Comparison of ENCODE assay signal across 9 mouse cellular contexts in the genomic region with DNA sequence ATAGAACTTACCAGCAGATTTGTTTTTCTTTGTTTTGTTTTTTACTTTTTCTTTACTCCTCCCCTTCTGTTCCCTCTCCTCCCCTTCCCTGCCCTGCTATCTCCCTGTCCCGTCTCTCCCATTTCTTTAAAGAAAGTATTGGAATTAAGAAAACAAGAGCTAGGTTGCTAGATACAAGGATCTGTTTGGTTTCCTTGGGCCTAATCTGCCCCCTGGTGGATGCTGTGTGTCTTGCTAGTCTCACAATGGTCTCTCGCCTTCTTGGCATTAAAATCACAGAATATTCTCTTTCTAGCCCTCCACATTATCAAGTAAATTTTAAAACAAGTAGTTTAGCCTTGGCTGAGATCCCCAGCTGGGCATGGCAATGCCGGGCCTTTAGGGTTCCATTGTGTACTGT.
DNase-seq lines count a peak whose midpoint lies in the region; ATAC-seq and TF ChIP-seq lines count a peak whose summit lies in the region.
"Had no signal": no experiment of that assay in that cellular context is flagged by ENCODE, and none has a peak within 500 bp of the region (broad histone marks: within the 10 kb centered on the region; RNA-seq: fewer than 3 reads in every experiment).

No protein-coding gene starts in this region.

- H3K36me3 ChIP-seq in small intestine, adult 2 months (ENCODE audit: control insufficient read depth, insufficient read depth, low read length): peaks cover 8% of the 10 kb centered on the region

- H3K4me1 ChIP-seq in embryonic fibroblast, embryonic 13.5 days (ENCODE audit: control insufficient read depth, insufficient read depth, low read length): no peaks in the 10 kb centered on the region
- H3K4me1 ChIP-seq in small intestine, adult 2 months (ENCODE audit: control insufficient read depth, insufficient read depth, insufficient read length, low read length): peaks cover 2% of the 10 kb centered on the region; the same call in 1 of the 2 replicates

- WGBS in small intestine, adult 2 months: 26% methylated on average over 3 of the region's 3 CpGs

- no peak overlapping the region for H3K27ac ChIP-seq in embryonic fibroblast, embryonic 13.5 days (ENCODE audit: insufficient read depth, low read length)
- H3K27ac ChIP-seq in small intestine, adult 2 months (ENCODE audit: insufficient read depth, low read depth, low read length): no peak overlapping the region
- H3K27ac ChIP-seq: lung, embryonic 15.5 days had no signal

- intact Hi-C loops in heart, postnatal 10 days (cut with DNase I): loop anchor here (1.0 to 5.0 kb wide), 5 partner anchors 95 to 1125 kb away; a partner anchor contains a TSS

- H3K4me3 ChIP-seq in embryonic fibroblast, embryonic 13.5 days (ENCODE audit: insufficient read depth, low read length): no peak overlapping the region
- H3K4me3 ChIP-seq in small intestine, adult 2 months (ENCODE audit: low read depth, low read length): no peak overlapping the region
- H3K4me3 ChIP-seq: lung, embryonic 15.5 days had no signal

- TF ChIP-seq CTCF in embryonic fibroblast, embryonic 13.5 days (IDR thresholded peaks at IDR 0.05; ENCODE audit: borderline replicate concordance, insufficient read depth, low read length): peak; percentile 54; the same call in 1 of the 2 replicates
- peak; percentile 22; the same call in 1 of the 2 replicates for TF ChIP-seq CTCF in small intestine, adult 2 months (IDR thresholded peaks at IDR 0.05; ENCODE audit: extremely low read depth, insufficient read length, insufficient replicate concordance, low read depth, low read length)

- peak; percentile 52 for DNase-seq in MN1 (ENCODE audit: low spot score)
- peak; percentile 46 to 74 for DNase-seq in adrenal gland, postnatal 4 days (ENCODE audit: low spot score in 2 of 2)
- DNase-seq in heart, postnatal 10 days: peak; percentile 85 to 92
- DNase-seq in layer of hippocampus, adult 8-10 months (ENCODE audit: low spot score in 2 of 2): peak; percentile 63 to 85
- DNase-seq in lung, postnatal 14 days: peak; percentile 90

- no peak for ATAC-seq in erythroblast, adult 5-6 weeks (replicated peaks; ENCODE audit: low FRiP score, poor library complexity, severe bottlenecking)

- H3K27me3 ChIP-seq in small intestine, adult 2 months (ENCODE audit: control insufficient read depth, insufficient read depth, low read length): no peaks in the 10 kb centered on the region
- H3K27me3 ChIP-seq: lung, embryonic 15.5 days had no signal

- TF ChIP-seq POLR2A in embryonic fibroblast, embryonic 13.5 days (IDR thresholded peaks at IDR 0.05; ENCODE audit: low read depth, low read length): no peak
- no peak for TF ChIP-seq POLR2A in small intestine, adult 2 months (IDR thresholded peaks at IDR 0.05; ENCODE audit: low read depth, low read length)
